Mouse (Mus musculus): ENCODE results near the gene Kremen1. TPM values are rescaled to one million over a fixed set of nuclear protein-coding genes. Genes with fewer than 3 reads are reported as not detected.
A peak's percentile ranks its signal among the peaks of the same experiment; 100 is the strongest.

The Kremen1 gene
- total and polyA plus RNA-seq, 2 experiments, result 3.6 to 6.7 TPM

DNA sequence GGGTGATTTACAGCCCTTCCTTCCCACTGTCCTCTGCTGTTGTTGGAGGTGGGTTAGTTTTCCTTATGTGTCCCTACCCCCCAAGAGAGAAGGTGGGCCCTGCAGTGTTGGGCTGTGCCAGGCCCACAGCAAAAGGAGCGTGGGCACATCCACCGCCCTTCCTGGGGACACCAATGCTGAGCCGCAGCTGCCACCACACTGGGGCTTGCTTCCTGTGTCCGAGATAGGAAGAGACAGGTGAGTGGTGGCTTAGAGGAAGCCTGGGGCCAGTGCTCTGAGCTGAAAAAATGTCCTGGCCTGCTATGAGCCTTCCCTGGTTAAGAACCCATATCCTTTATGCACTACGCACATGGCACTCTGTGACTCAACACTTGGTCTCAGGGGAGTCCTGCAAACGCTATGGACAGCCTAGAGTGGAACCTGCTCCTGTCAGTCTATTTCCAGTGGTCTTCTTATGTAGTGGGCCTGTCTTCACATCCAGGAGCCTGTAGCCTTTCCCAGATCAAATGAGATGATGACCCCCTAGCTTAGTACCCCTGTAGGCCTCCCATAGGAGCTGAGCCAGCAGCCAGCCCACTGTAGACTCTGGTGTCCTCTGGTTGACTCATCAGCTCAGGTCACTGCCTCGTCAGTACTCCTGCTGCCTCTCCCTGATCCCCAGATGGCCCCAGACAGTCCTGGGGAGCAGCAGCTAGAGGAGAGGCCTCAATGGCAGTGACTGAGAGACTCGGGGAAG lies 68.3 kb downstream of the Kremen1 start:
- Histone ChIP-seq H3K27me3 (ENCODE audit: control insufficient read depth, insufficient read depth, low read length) (no peaks in the 10 kb centered on the region), H3K27ac (replicated peaks; ENCODE audit: insufficient read depth, low read depth, low read length) (0 out of 2 replicates have a peak overlapping the region, but pooled peaks have one; percentile 6), H3K79me2 (ENCODE audit: control insufficient read depth, insufficient read depth, low read length) (no peaks in the 10 kb centered on the region), H3K36me3 (ENCODE audit: control insufficient read depth, insufficient read depth, low read length) (no peaks in the 10 kb centered on the region), H3K4me1 (ENCODE audit: control insufficient read depth, insufficient read depth, low read length) (no peaks in the 10 kb centered on the region), H3K9ac (ENCODE audit: low read depth, low read length) (no peak overlapping the region), H3K4me3 (ENCODE audit: insufficient read depth, low read depth, low read length) (no peak overlapping the region)
- WGBS, result 80% methylated on average over 8 of the region's 8 CpGs
- DNase-seq (ENCODE audit: extremely low read depth, low read depth, low spot score), result no peak
- no peak for TF ChIP-seq POLR2A (IDR thresholded peaks at IDR 0.05; ENCODE audit: extremely low read depth, insufficient read depth, low read length)
- TF ChIP-seq CTCF (IDR thresholded peaks at IDR 0.05; ENCODE audit: low read depth, low read length), result no peak

DNA sequence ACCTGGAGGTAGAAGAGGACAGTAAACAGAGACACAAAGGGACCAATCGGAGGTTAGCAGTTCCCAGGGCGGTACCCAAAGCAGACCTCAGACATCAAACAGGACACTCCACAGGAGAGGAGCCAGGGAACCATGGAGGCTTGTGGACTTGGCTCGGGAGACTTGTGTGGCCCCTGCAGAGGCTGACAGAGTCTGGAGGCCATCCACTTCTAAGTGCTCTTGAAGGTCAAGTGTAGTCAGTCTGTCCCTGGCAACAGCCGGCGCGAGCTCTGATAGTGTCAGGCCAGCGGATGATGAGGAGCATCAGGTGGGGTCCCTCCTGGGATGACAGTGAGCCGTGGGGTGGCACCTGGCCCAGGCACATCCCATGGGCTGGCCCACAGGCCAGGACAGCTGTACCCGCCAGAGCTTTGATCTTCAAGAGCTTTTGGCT lies 69.3 kb downstream of the Kremen1 start:
- H3K4me3 ChIP-seq (ENCODE audit: insufficient read depth, low read depth, low read length), result no peak overlapping the region
- no peak overlapping the region for H3K9ac ChIP-seq (ENCODE audit: low read depth, low read length)
- H3K79me2 ChIP-seq (ENCODE audit: control insufficient read depth, insufficient read depth, low read length), result no peaks in the 10 kb centered on the region
- H3K36me3 ChIP-seq (ENCODE audit: control insufficient read depth, insufficient read depth, low read length), result no peaks in the 10 kb centered on the region
- WGBS, result 64% methylated on average over 9 of the region's 9 CpGs
- no peak for DNase-seq (ENCODE audit: extremely low read depth, low read depth, low spot score)
- no peak for TF ChIP-seq CTCF (IDR thresholded peaks at IDR 0.05; ENCODE audit: low read depth, low read length)
- TF ChIP-seq POLR2A (IDR thresholded peaks at IDR 0.05; ENCODE audit: extremely low read depth, insufficient read depth, low read length), result no peak
- no peak overlapping the region for H3K27ac ChIP-seq (replicated peaks; ENCODE audit: insufficient read depth, low read depth, low read length)
- H3K27me3 ChIP-seq (ENCODE audit: control insufficient read depth, insufficient read depth, low read length), result no peaks in the 10 kb centered on the region
- H3K4me1 ChIP-seq (ENCODE audit: control insufficient read depth, insufficient read depth, low read length), result no peaks in the 10 kb centered on the region

DNA sequence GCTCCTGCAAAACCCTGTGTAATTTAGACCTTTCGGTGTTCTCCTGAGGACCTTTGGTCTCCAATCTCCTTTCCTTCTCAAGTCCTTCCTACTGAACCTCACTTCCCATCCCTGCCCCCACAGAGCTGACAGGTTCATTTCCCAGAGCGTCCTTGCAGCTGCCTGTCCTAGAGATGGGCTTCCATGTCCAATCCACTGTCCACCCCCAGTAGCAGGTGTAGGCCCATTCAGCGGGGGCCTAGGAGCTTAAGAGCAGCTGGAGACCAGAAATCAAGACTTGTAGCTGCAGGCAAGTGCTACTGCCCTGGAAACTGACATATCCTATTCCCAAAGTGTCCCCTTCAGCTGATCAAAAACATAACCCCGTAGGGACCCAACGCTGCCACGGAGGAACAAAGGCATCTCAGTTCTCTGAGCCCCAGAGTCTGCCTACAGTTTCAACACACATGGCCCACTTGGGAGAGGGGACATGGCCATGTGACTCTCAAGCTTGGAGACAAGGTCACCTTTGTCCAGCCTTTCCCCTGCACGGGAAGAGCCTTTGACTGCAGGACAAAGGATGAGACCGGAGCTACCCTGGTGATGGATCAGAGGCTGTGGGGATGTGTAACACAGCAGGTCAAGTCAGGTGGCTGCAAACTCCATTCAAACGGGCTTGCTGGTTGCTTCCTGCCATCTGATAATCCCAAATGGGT lies 72.0 kb downstream of the Kremen1 start:
- Histone ChIP-seq H3K79me2 (ENCODE audit: control insufficient read depth, insufficient read depth, low read length) (no peaks in the 10 kb centered on the region), H3K27ac (replicated peaks; ENCODE audit: insufficient read depth, low read depth, low read length) (no peak overlapping the region), H3K4me3 (ENCODE audit: insufficient read depth, low read depth, low read length) (no peak overlapping the region), H3K36me3 (ENCODE audit: control insufficient read depth, insufficient read depth, low read length) (no peaks in the 10 kb centered on the region), H3K27me3 (ENCODE audit: control insufficient read depth, insufficient read depth, low read length) (no peaks in the 10 kb centered on the region), H3K4me1 (ENCODE audit: control insufficient read depth, insufficient read depth, low read length) (no peaks in the 10 kb centered on the region), H3K9ac (ENCODE audit: low read depth, low read length) (no peak overlapping the region)
- no peak for DNase-seq (ENCODE audit: extremely low read depth, low read depth, low spot score)
- WGBS, result 72% methylated on average over 9 of the region's 9 CpGs
- TF ChIP-seq POLR2A (IDR thresholded peaks at IDR 0.05; ENCODE audit: extremely low read depth, insufficient read depth, low read length) (no peak), CTCF (IDR thresholded peaks at IDR 0.05; ENCODE audit: low read depth, low read length) (no peak)

DNA sequence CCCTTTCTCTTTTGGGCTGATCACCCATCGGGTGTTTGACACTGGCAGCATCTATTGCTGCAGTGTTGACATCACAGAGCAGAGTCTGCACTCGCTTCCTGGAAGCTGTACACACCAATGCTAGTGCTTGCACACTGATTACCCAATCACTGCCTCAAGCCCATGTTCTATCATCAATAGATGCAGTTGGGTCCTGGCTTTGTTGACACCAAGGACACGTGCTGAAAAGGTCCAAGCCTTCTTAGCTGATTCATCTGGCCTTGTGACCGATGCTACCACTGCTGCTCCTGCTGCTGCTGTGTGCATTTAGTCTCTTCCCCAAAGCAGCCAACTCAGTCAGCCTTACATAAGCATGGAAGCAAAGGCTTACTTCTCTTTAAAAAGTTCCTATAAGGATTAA lies 73.2 kb downstream of the Kremen1 start:
- peak; percentile 17 for DNase-seq (ENCODE audit: extremely low read depth, low read depth, low spot score)
- Histone ChIP-seq H3K4me3 (ENCODE audit: insufficient read depth, low read depth, low read length) (no peak overlapping the region), H3K36me3 (ENCODE audit: control insufficient read depth, insufficient read depth, low read length) (no peaks in the 10 kb centered on the region), H3K4me1 (ENCODE audit: control insufficient read depth, insufficient read depth, low read length) (no peaks in the 10 kb centered on the region), H3K27ac (replicated peaks; ENCODE audit: insufficient read depth, low read depth, low read length) (no peak overlapping the region), H3K9ac (ENCODE audit: low read depth, low read length) (no peak overlapping the region), H3K27me3 (ENCODE audit: control insufficient read depth, insufficient read depth, low read length) (no peaks in the 10 kb centered on the region), H3K79me2 (ENCODE audit: control insufficient read depth, insufficient read depth, low read length) (no peaks in the 10 kb centered on the region)
- 19% methylated on average over 4 of the region's 4 CpGs for WGBS
- no peak for TF ChIP-seq CTCF (IDR thresholded peaks at IDR 0.05; ENCODE audit: low read depth, low read length)
- no peak for TF ChIP-seq POLR2A (IDR thresholded peaks at IDR 0.05; ENCODE audit: extremely low read depth, insufficient read depth, low read length)

DNA sequence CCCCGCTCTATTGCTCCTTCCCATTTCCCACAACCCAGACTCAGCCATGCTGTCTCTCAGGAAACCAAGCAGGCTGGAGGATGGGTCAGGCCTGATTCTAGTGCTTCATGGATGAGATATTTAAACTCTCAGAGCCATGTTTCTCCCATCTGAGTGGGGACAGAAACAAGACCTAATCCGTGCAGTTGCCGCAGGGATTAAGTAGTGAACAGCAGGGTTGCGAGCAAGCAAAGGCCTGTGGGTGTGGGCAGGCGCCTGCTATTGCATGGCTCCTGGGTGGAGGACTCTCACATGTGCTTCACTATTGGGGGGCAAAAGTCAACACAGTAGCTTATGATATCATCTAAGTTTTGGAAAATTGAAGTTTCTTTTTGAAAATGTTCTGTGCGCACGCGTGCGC lies 76.5 kb downstream of the Kremen1 start:
- H3K9ac ChIP-seq (ENCODE audit: low read depth, low read length), result no peak overlapping the region
- 99% methylated on average over 9 of the region's 9 CpGs for WGBS
- DNase-seq (ENCODE audit: extremely low read depth, low read depth, low spot score), result no peak
- H3K36me3 ChIP-seq (ENCODE audit: control insufficient read depth, insufficient read depth, low read length), result no peaks in the 10 kb centered on the region
- TF ChIP-seq POLR2A (IDR thresholded peaks at IDR 0.05; ENCODE audit: extremely low read depth, insufficient read depth, low read length) (no peak), CTCF (IDR thresholded peaks at IDR 0.05; ENCODE audit: low read depth, low read length) (no peak)
- no peaks in the 10 kb centered on the region for H3K27me3 ChIP-seq (ENCODE audit: control insufficient read depth, insufficient read depth, low read length)
- no peaks in the 10 kb centered on the region; the same call in 1 of the 2 replicates for H3K4me1 ChIP-seq (ENCODE audit: control insufficient read depth, insufficient read depth, low read length)
- no peak overlapping the region for H3K4me3 ChIP-seq (ENCODE audit: insufficient read depth, low read depth, low read length)
- no peak overlapping the region for H3K27ac ChIP-seq (replicated peaks; ENCODE audit: insufficient read depth, low read depth, low read length)
- no peaks in the 10 kb centered on the region for H3K79me2 ChIP-seq (ENCODE audit: control insufficient read depth, insufficient read depth, low read length)

DNA sequence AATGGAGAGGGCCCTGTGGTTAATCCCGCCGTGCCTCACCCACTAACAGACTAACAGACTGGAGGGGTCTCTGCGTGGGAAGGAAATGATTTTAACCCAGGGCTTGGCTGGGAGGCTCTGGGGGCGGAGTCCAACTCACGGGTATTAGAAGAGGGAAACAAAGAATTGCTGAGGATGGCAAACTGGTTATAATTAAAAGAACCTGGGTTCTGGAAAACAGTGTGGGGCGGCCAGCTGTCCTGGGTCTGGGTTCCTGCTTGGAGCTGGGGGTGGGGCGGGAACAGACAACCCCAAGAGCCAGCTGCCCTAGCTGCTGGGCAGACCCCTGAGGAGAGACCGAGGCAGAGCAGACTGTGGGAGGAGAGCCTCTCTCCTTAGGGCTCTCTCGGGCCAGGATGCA lies 77.1 kb downstream of the Kremen1 start:
- H3K27me3 ChIP-seq (ENCODE audit: control insufficient read depth, insufficient read depth, low read length), result no peaks in the 10 kb centered on the region
- no peaks in the 10 kb centered on the region for H3K36me3 ChIP-seq (ENCODE audit: control insufficient read depth, insufficient read depth, low read length)
- H3K4me3 ChIP-seq (ENCODE audit: insufficient read depth, low read depth, low read length), result no peak overlapping the region
- H3K4me1 ChIP-seq (ENCODE audit: control insufficient read depth, insufficient read depth, low read length), result no peaks in the 10 kb centered on the region; the same call in 1 of the 2 replicates
- DNase-seq (ENCODE audit: extremely low read depth, low read depth, low spot score), result no peak
- 73% methylated on average over 9 of the region's 9 CpGs for WGBS
- TF ChIP-seq POLR2A (IDR thresholded peaks at IDR 0.05; ENCODE audit: extremely low read depth, insufficient read depth, low read length), result no peak
- no peak for TF ChIP-seq CTCF (IDR thresholded peaks at IDR 0.05; ENCODE audit: low read depth, low read length)
- H3K79me2 ChIP-seq (ENCODE audit: control insufficient read depth, insufficient read depth, low read length), result no peaks in the 10 kb centered on the region
- H3K27ac ChIP-seq (replicated peaks; ENCODE audit: insufficient read depth, low read depth, low read length), result no peak overlapping the region
- H3K9ac ChIP-seq (ENCODE audit: low read depth, low read length), result no peak overlapping the region

Measured in liver, adult 2 months (tissue).